Mouse (Mus musculus) yolk sac, embryonic 10.5 days (tissue): Measurements from ENCODE around the gene Lhcgr.

Experiments
- DNase-seq: peaks from one replicate; pipeline ENCODE4 v3.0.0-alpha.2; 2017; ENCODE audit warnings: low spot score

The Lhcgr gene

DNA sequence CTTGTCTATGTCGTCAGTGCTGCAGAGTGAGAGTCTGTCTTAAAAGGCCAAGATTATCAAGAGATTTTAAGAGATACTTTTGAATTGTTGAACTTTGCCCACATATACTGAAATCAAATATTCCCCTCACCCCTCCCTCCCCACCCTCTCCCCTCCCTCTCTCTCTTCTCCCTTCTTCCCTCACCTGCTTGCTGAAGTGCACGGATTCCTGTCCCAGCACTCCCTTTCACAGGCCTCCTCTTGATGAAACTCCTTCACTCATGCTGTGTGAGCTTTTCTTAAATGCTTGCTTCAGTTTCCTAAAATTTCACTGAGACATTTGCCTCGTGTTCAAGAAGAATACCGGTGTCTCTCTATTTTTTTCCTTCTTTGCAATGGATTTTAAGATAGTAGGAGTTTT is 88.7 kb downstream of the Lhcgr start:
- DNase-seq: no peak

DNA sequence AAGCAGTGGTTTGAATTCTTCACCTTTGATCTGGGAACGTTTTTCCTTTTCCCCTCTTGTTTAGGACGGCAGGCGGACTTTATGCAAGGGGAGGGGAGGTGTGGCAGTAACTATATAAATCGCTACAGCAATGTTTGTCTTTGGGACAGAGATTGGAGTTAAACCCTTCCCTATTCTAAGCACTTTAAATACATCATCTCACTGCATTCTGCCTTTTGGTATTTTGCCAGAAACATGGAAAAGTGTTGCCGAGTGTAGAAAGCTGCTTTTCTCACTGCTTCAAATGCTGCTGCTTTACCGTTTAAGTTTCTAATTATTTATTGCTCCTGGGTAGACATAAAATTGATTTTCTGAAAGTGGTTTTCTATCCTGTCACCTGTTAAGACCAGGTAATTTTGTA is 89.4 kb downstream of the Lhcgr start:
- no peak for DNase-seq

DNA sequence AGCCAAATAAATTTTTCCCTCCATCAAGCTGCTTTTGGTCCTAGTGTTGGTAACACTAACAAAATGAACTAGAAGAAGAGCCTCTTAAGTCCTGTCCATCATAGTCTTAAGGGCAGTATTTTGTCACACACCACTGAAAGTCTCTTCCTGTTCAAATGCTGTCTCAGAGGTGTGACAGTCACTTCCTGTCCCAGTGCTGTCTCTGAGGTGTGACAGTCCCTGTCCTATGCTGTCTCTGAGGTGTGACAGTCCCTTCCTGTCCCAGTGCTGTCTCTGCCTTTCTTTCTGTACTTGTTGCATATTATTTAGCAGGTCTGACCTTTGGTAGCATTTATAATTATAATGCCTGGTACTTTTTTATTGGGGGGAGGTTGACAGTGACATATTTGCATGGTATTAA is 90.9 kb downstream of the Lhcgr start:
- no peak for DNase-seq

DNA sequence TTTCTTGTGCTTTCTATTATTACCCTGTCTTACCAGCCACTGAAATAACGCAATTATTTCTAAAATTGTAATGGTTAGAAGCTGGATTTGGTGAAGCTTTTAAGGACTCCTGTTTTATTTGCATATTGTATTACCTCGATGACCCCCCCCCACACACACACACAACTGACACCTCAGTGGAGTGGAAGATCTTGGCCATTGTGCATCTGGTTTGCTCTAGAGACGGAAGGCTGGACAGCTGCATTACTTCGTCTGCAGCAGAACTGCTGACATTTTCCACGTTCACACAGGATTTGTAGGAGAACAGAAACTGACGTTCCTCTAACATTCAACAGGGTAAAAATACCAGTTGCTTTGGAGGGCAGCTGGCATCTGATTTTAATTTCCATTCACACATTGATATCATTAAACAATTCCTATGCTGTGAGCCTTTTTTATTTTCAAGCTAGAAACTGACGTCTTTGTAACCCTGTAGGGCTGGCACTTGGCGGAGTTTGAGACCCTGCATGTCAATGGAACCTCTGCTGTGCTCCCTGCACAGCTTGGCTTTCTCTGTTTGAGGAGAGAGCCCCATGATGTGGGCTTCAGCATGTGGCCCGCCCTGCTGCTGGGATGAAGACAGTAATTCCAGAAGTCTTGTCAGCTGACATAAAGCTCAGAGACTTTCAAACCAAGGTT is 95.0 kb downstream of the Lhcgr start:
- DNase-seq: no peak

- DNase-seq: no peak
These were observed 103.6 kb downstream of the Lhcgr start for GRCm38 (mm10) chr17:88688226-88688625.

GRCm38 (mm10) chr17:88675310-88676309 is 116.2 kb downstream of the Lhcgr start:
- no peak for DNase-seq

GRCm38 (mm10) chr17:88670800-88671199 is 121.0 kb downstream of the Lhcgr start:
- DNase-seq: no peak

DNA sequence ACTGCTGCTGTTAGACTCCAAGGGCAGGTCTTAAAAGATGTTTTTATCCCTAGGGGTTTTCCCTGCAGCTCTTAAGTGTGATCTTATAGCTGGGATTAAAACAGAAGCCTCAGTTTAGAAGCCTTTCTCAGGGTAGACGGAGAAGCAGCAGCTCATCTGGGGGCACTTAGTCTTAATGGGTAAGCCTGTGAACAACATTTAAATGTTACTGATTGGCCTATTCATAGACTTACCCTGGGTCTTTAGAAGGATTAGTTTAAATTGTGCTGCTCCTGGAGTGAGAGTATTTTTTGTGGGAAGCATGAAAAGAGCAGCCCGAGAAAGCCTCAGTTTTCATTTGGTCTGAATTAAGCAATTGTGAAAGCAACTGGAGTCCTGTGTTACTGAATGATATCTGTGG is 121.9 kb downstream of the Lhcgr start:
- no peak for DNase-seq

DNA sequence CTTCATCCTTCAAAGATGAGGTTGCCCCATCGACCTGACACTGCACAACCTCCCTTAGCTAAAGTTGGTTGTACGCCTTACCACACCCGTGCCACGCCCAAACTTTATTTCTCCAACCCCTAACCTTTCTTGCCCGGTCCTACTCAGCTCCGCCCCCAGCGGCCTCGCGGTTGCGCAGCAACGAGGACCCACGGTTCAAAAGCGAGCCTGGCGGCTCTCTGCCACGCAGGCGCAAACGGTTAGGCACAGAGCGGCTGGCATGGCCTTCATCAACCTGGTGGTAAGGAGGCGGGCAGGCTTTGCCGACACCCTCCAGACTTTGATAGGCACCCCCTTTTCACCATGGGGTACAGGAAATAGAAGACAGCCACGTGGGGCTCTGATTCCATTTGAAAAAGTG is 123.3 kb downstream of the Lhcgr start, which contains the start of gene Gtf2a1l:
TSS of gene Gtf2a1l (plus strand) at position 209 of the 400 bp plus-strand sequence.
- no peak for DNase-seq
